Mouse (Mus musculus) cerebellum, adult 9-10 months (tissue): ENCODE results near the gene Pole2.
A peak's percentile ranks its signal among the peaks of the same experiment; 100 is the strongest.

ENCODE experiments used
- DNase-seq: peaks from one replicate; pipeline ENCODE4 v3.0.0; 2022

Gene Pole2

GRCm38 (mm10) chr12:69227776-69228466 lies at the start of gene Pole2:
TSS of gene Pole2 (minus strand) at chr12:69228195.
- peak; percentile 81 for DNase-seq

GRCm38 (mm10) chr12:69268956-69269355 lies 41.0 kb upstream of the Pole2 start:
- DNase-seq = no peak

GRCm38 (mm10) chr12:69267956-69268632 lies 40.1 kb upstream of the Pole2 start:
- no peak for DNase-seq

- no peak for DNase-seq
These were observed 37.0 kb upstream of the Pole2 start for GRCm38 (mm10) chr12:69265031-69265430.

- DNase-seq = no peak
These were observed 34.3 kb upstream of the Pole2 start for GRCm38 (mm10) chr12:69262251-69262650.

- no peak for DNase-seq
These were observed 29.8 kb upstream of the Pole2 start for GRCm38 (mm10) chr12:69257836-69258235.

- no peak for DNase-seq
These were observed 25.8 kb upstream of the Pole2 start for GRCm38 (mm10) chr12:69253806-69254205.

- no peak for DNase-seq
These were observed 22.8 kb upstream of the Pole2 start for GRCm38 (mm10) chr12:69250756-69251155.

- DNase-seq = no peak
These were observed 21.8 kb upstream of the Pole2 start for GRCm38 (mm10) chr12:69249766-69250165.

GRCm38 (mm10) chr12:69241771-69242431 lies 13.9 kb upstream of the Pole2 start:
- DNase-seq = peak; percentile 73

GRCm38 (mm10) chr12:69241405-69241770 lies 13.4 kb upstream of the Pole2 start:
- DNase-seq = no peak

- DNase-seq = no peak
These were observed 12.9 kb upstream of the Pole2 start, which contains the start of gene Klhdc1 for GRCm38 (mm10) chr12:69240876-69241275. TSS of gene Klhdc1 (plus strand) at chr12:69241176.

GRCm38 (mm10) chr12:69238284-69238683 lies 10.3 kb upstream of the Pole2 start:
- DNase-seq = no peak

GRCm38 (mm10) chr12:69235782-69236181 lies 7.8 kb upstream of the Pole2 start:
- no peak for DNase-seq

GRCm38 (mm10) chr12:69229251-69229650 lies 1.3 kb upstream of the Pole2 start:
- no peak for DNase-seq

- DNase-seq = no peak
These were observed 7.2 kb downstream of the Pole2 start for GRCm38 (mm10) chr12:69220613-69221277.

GRCm38 (mm10) chr12:69216587-69216986 lies 11.4 kb downstream of the Pole2 start:
- DNase-seq = no peak

- DNase-seq = no peak
These were observed 12.8 kb downstream of the Pole2 start for GRCm38 (mm10) chr12:69215000-69215785.

- DNase-seq = no peak
These were observed 13.6 kb downstream of the Pole2 start for GRCm38 (mm10) chr12:69214393-69214792.

- DNase-seq = no peak
These were observed 14.7 kb downstream of the Pole2 start for GRCm38 (mm10) chr12:69213186-69213777.

- DNase-seq = no peak
These were observed 16.9 kb downstream of the Pole2 start for GRCm38 (mm10) chr12:69211057-69211456.
